9 mouse cellular contexts compared by ENCODE assay signal in the genomic region with DNA sequence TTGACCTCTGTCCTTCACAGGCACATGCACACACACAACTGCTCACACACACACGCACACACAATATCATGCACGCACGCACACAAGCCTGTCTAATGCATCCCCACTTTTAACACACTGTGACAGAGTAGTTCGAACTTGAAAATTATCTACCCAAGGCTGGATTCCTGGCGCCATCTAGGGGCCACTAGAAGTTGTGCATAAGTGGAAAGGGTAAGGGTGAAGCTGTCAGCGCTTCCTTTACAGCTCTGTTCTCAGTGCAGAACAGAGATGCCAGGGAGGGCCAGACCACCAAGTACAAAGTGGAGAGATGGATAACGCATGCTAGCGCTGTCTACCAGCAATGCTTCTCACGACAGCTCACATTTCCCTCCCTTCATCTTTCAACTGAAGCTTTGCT. TPM values are rescaled to one million over a fixed set of nuclear protein-coding genes. Genes with fewer than 3 reads are reported as not detected.
DNase-seq lines count a peak whose midpoint lies in the region; ATAC-seq and TF ChIP-seq lines count a peak whose summit lies in the region.
"Had no signal": no experiment of that assay in that cellular context is flagged by ENCODE, and none has a peak within 500 bp of the region (broad histone marks: within the 10 kb centered on the region; RNA-seq: fewer than 3 reads in every experiment).

No protein-coding gene starts in this region.

- no peaks in the 10 kb centered on the region for H3K79me2 ChIP-seq in C2C12 (ENCODE audit: control insufficient read depth, insufficient read depth)

- no peak overlapping the region for H3K4me2 ChIP-seq in forebrain, embryonic 13.5 days
- H3K4me2 ChIP-seq: stomach, embryonic 15.5 days had no signal

- DNase-seq in gastrocnemius, adult 18-20 months (ENCODE audit: low spot score) = peak; percentile 17
- no peak for DNase-seq in gastrocnemius, postnatal 14 days
- DNase-seq in brain, embryonic 18.5 days (ENCODE audit: low read depth, low spot score) = peak; percentile 37
- peak; percentile 61 for DNase-seq in kidney, postnatal 10 days
- DNase-seq in right cerebral cortex, postnatal 25 days = peak; percentile 31

- peak; percentile 20 for TF ChIP-seq CTCF in C2C12 (IDR thresholded peaks at IDR 0.05; ENCODE audit: control insufficient read depth, insufficient read depth, insufficient read length)

- H3K9me3 ChIP-seq in forebrain, embryonic 13.5 days (replicated peaks) = no peaks in the 10 kb centered on the region
- H3K9me3 ChIP-seq: stomach, embryonic 15.5 days had no signal

- no peak overlapping the region for H3K4me3 ChIP-seq in C2C12 (ENCODE audit: insufficient read depth, poor library complexity, severe bottlenecking)
- no peak overlapping the region for H3K4me3 ChIP-seq in forebrain, embryonic 13.5 days
- H3K4me3 ChIP-seq: stomach, embryonic 15.5 days had no signal

- peaks cover 5% of the 10 kb centered on the region; the same call in 1 of the 2 replicates for H3K4me1 ChIP-seq in forebrain, embryonic 13.5 days
- H3K4me1 ChIP-seq: stomach, embryonic 15.5 days had no signal

- ATAC-seq in forebrain, embryonic 13.5 days = peak; percentile 33; the same call in 1 of the 2 replicates
- ATAC-seq in megakaryocyte progenitor cell, adult 5-6 weeks (replicated peaks; ENCODE audit: poor library complexity) = peak; percentile 72

- H3K9ac ChIP-seq in forebrain, embryonic 13.5 days = no peak overlapping the region
- H3K9ac ChIP-seq: stomach, embryonic 15.5 days had no signal

- WGBS in forebrain, embryonic 13.5 days = 36% methylated on average over 9 of the region's 9 CpGs

- H3K27ac ChIP-seq in forebrain, embryonic 13.5 days = no peak overlapping the region
- H3K27ac ChIP-seq: stomach, embryonic 15.5 days had no signal

- no peaks in the 10 kb centered on the region for H3K36me3 ChIP-seq in C2C12 (ENCODE audit: control insufficient read depth, insufficient read depth)
- H3K36me3 ChIP-seq in forebrain, embryonic 13.5 days (ENCODE audit: poor library complexity, severe bottlenecking) = no peaks in the 10 kb centered on the region
- H3K36me3 ChIP-seq: stomach, embryonic 15.5 days had no signal

- H3K27me3 ChIP-seq in C2C12 (ENCODE audit: control insufficient read depth, insufficient read depth, insufficient read length) = peaks cover 4% of the 10 kb centered on the region
- H3K27me3 ChIP-seq in forebrain, embryonic 13.5 days = no peaks in the 10 kb centered on the region
- H3K27me3 ChIP-seq: stomach, embryonic 15.5 days had no signal

- H3K79me3 ChIP-seq in C2C12 (ENCODE audit: low read depth) = no peaks in the 10 kb centered on the region

- intact Hi-C loops in gastrocnemius, postnatal 14 days (cut with DNase I; ENCODE audit: low total_unique reads) = loop anchor here (5.0 to 10.0 kb wide), 2 partner anchors 376 to 794 kb away; no protein-coding TSS in a partner anchor

- no peak overlapping the region for H3ac ChIP-seq in C2C12 (ENCODE audit: control insufficient read depth, insufficient read length, low read depth)

TF ChIP-seq in C2C12, 6 proteins besides CTCF, POLR2A, EP300 and RAD21:
- no peak for TF ChIP-seq CEBPB (IDR thresholded peaks at IDR 0.05; ENCODE audit: low read depth)
- no peak for TF ChIP-seq MYOD1 (IDR thresholded peaks at IDR 0.05; ENCODE audit: control insufficient read depth, insufficient read length, low read depth)
- no peak for TF ChIP-seq FOSL1 (IDR thresholded peaks at IDR 0.05; ENCODE audit: insufficient read depth, low read length, poor library complexity, severe bottlenecking)
- no peak for TF ChIP-seq MAX (IDR thresholded peaks at IDR 0.05)
- no peak for TF ChIP-seq MYOG (IDR thresholded peaks at IDR 0.05; ENCODE audit: control insufficient read depth, extremely low read depth, insufficient read length)
- TF ChIP-seq USF1 (IDR thresholded peaks at IDR 0.05; ENCODE audit: low read depth) = no peak

RNA-seq across cellular contexts. Expression of a gene that starts 45.6 kb away (rescaled TPM):
- 1 to 10 TPM; 1.5 to 2.6 TPM for total RNA-seq in gastrocnemius, adult 18-20 months (2021)
- total RNA-seq in gastrocnemius, postnatal 14 days (2021) = 1 to 10 TPM; 2.5 to 3.3 TPM
- polyA plus RNA-seq in C2C12 (2012; fragmentation: generic; extraction: Trizol) = 0.50 TPM
- polyA plus RNA-seq in forebrain, embryonic 13.5 days (2015; fragmentation: Nextera tagmentation; extraction: Ambion mirVana) = 0.81 and 1.1 TPM in 2 replicates
- 38.9 and 40.1 TPM in 2 replicates for total RNA-seq in megakaryocyte progenitor cell, adult 5-6 weeks (2015)
- total RNA-seq in megakaryocyte progenitor cell, adult 5-6 weeks (2017) = 67.4 and 70.2 TPM in 2 replicates

Comparison
In these comparisons a context has a peak if more than half of its experiments do, and no peak if none do; other contexts are left out.
1. RNA of a gene that starts 45.6 kb away (total RNA-seq): 38.9 to 70.2 TPM in megakaryocyte progenitor cell, adult 5-6 weeks; 2.5 to 3.3 TPM in gastrocnemius, postnatal 14 days and 1.5 to 2.6 TPM in gastrocnemius, adult 18-20 months; every median in the first group is over 4 times any median in the second.